ENCODE assay signal across 8 mouse cellular contexts in genomic region chr7:16728596-16729348, GRCm38 (mm10). TPM values are rescaled to one million over a fixed set of nuclear protein-coding genes. Genes with fewer than 3 reads are reported as not detected.
DNase-seq lines count a peak whose midpoint lies in the region; ATAC-seq and TF ChIP-seq lines count a peak whose summit lies in the region.

No protein-coding gene starts in this region.

- peak; percentile 87 for TF ChIP-seq CTCF in heart, adult 2 months (IDR thresholded peaks at IDR 0.05)

- intact Hi-C loops in heart, adult 2 months (cut with DNase I) = loop anchor here (1.0 to 2.0 kb wide), 2 partner anchors 28 to 98 kb away; no protein-coding TSS in a partner anchor

- no peaks in the 10 kb centered on the region for H3K36me3 ChIP-seq in heart, adult 2 months (ENCODE audit: control insufficient read depth, insufficient read depth, low read length)
- H3K36me3 ChIP-seq in liver, embryonic 13.5 days = no peaks in the 10 kb centered on the region
- no peaks in the 10 kb centered on the region for H3K36me3 ChIP-seq in stomach, embryonic 16.5 days (ENCODE audit: control insufficient read depth, insufficient read depth, low read length)

- H3K4me3 ChIP-seq in heart, adult 2 months = peak overlapping the region; percentile 30; the same call in 1 of the 2 replicates
- 0 out of 2 replicates have a peak overlapping the region, but pooled peaks have one; percentile 10 for H3K4me3 ChIP-seq in liver, embryonic 13.5 days (replicated peaks)
- H3K4me3 ChIP-seq in stomach, embryonic 16.5 days (replicated peaks; ENCODE audit: low read length) = 0 out of 2 replicates have a peak overlapping the region, but pooled peaks have one; percentile 9

- H3K9ac ChIP-seq in heart, adult 2 months (ENCODE audit: low read depth, low read length) = peak overlapping the region; percentile 61
- no peak overlapping the region for H3K9ac ChIP-seq in liver, embryonic 13.5 days
- H3K9ac ChIP-seq in stomach, embryonic 16.5 days (ENCODE audit: low read length) = 0 out of 2 replicates have a peak overlapping the region, but pooled peaks have one; percentile 42

- TF ChIP-seq EP300 in heart, adult 2 months (IDR thresholded peaks at IDR 0.05; ENCODE audit: insufficient read depth, low read depth, low read length) = peak; percentile 32; the same call in 1 of the 2 replicates

- no peaks in the 10 kb centered on the region for H3K79me2 ChIP-seq in heart, adult 2 months (replicated peaks; ENCODE audit: control insufficient read depth, insufficient read depth, low read length)

- peaks cover 10% of the 10 kb centered on the region for H3K4me1 ChIP-seq in heart, adult 2 months (ENCODE audit: control insufficient read depth, insufficient read depth, low read length)
- H3K4me1 ChIP-seq in liver, embryonic 13.5 days (replicated peaks) = peaks cover 17% of the 10 kb centered on the region
- peaks cover 7% of the 10 kb centered on the region; the same call in 1 of the 2 replicates for H3K4me1 ChIP-seq in stomach, embryonic 16.5 days (ENCODE audit: control insufficient read depth, insufficient read depth, low read length)

- H3K27me3 ChIP-seq in heart, adult 2 months (ENCODE audit: control insufficient read depth, insufficient read depth, low read length) = no peaks in the 10 kb centered on the region
- H3K27me3 ChIP-seq in liver, embryonic 13.5 days = no peaks in the 10 kb centered on the region
- H3K27me3 ChIP-seq in stomach, embryonic 16.5 days (ENCODE audit: control insufficient read depth, insufficient read depth, low read length) = no peaks in the 10 kb centered on the region

- DNase-seq in 3134 (ENCODE audit: extremely low read depth, insufficient read length, low spot score) (peak; percentile 30), WW6 (ENCODE audit: low read depth, low spot score) (peak; percentile 71)
- DNase-seq in embryo, embryonic 11.5 days (ENCODE audit: low read depth, low spot score) = peak; percentile 79
- peak; percentile 77 to 81 for DNase-seq in heart, adult 2 months
- DNase-seq in kidney, adult 18-20 months = peak; percentile 61
- peak; percentile 47 for DNase-seq in liver, embryonic 13.5 days
- peak; percentile 71 for DNase-seq in neural tube, embryonic 10.5 days (ENCODE audit: extremely low spot score, low spot score)

- 9% methylated on average over 14 of the region's 14 CpGs for WGBS in heart, adult 2 months
- WGBS in liver, embryonic 13.5 days (ENCODE audit: insufficient replicate concordance) = 17% methylated on average over 14 of the region's 14 CpGs
- WGBS in stomach, embryonic 16.5 days = 22% methylated on average over 14 of the region's 14 CpGs

- H3K4me2 ChIP-seq in liver, embryonic 13.5 days = peak overlapping the region; percentile 36; the same call in 1 of the 2 replicates
- H3K4me2 ChIP-seq in stomach, embryonic 16.5 days (ENCODE audit: low read depth, low read length) = peak overlapping the region; percentile 37; the same call in 1 of the 2 replicates

- peak overlapping the region; percentile 46 for H3K27ac ChIP-seq in heart, adult 2 months
- H3K27ac ChIP-seq in liver, embryonic 13.5 days = no peak overlapping the region
- H3K27ac ChIP-seq in stomach, embryonic 16.5 days (ENCODE audit: low read length) = no peak overlapping the region

- TF ChIP-seq POLR2A in heart, adult 2 months (IDR thresholded peaks at IDR 0.05; ENCODE audit: insufficient read depth, low read depth, low read length) = no peak

- no peak for ATAC-seq in liver, embryonic 13.5 days (ENCODE audit: low read depth)
- no peak for ATAC-seq in stomach, embryonic 16.5 days (ENCODE audit: insufficient read depth, low FRiP score)

- H3K9me3 ChIP-seq in liver, embryonic 13.5 days (replicated peaks) = no peaks in the 10 kb centered on the region
- no peaks in the 10 kb centered on the region for H3K9me3 ChIP-seq in stomach, embryonic 16.5 days (replicated peaks; ENCODE audit: control insufficient read depth, low read length)

RNA-seq across cellular contexts. Expression of gene Ceacam9, which starts 7.0 kb away (rescaled TPM):
- not detected for total RNA-seq in heart, adult 2 months (2021)
- polyA plus RNA-seq in heart, adult 2 months (2012; rRNA removed) = not detected in 2 replicates
- polyA plus RNA-seq in liver, embryonic 13.5 days (2015; fragmentation: Nextera tagmentation; extraction: Ambion mirVana) = not detected in 2 replicates
- polyA plus RNA-seq in stomach, embryonic 16.5 days (2015; fragmentation: Nextera tagmentation; extraction: Ambion mirVana) = not detected in 2 replicates

RNA-seq across cellular contexts. Expression of gene Ap2s1, which starts 9.4 kb away (rescaled TPM):
- total RNA-seq in heart, adult 2 months (2021) = 10 to 100 TPM; 69.7 to 75.3 TPM
- polyA plus RNA-seq in heart, adult 2 months (2012; rRNA removed) = 122 and 123 TPM in 2 replicates
- polyA plus RNA-seq in liver, embryonic 13.5 days (2015; fragmentation: Nextera tagmentation; extraction: Ambion mirVana) = 195 and 202 TPM in 2 replicates
- polyA plus RNA-seq in stomach, embryonic 16.5 days (2015; fragmentation: Nextera tagmentation; extraction: Ambion mirVana) = 229 and 231 TPM in 2 replicates

RNA-seq across cellular contexts. Expression of gene Slc1a5, which starts 52.4 kb away (rescaled TPM):
- total RNA-seq in heart, adult 2 months (2021) = 10 to 100 TPM; 20.9 to 26.1 TPM
- polyA plus RNA-seq in heart, adult 2 months (2012; rRNA removed) = 35.6 and 57.0 TPM in 2 replicates
- 92.3 and 93.0 TPM in 2 replicates for polyA plus RNA-seq in liver, embryonic 13.5 days (2015; fragmentation: Nextera tagmentation; extraction: Ambion mirVana)
- polyA plus RNA-seq in stomach, embryonic 16.5 days (2015; fragmentation: Nextera tagmentation; extraction: Ambion mirVana) = 43.1 and 46.6 TPM in 2 replicates

RNA-seq across cellular contexts. Expression of gene Ceacam15, which starts 53.3 kb away (rescaled TPM):
- total RNA-seq in heart, adult 2 months (2021) = not detected
- 0.14 TPM in 1 of 2 replicates, not detected in the other for polyA plus RNA-seq in heart, adult 2 months (2012; rRNA removed)
- polyA plus RNA-seq in liver, embryonic 13.5 days (2015; fragmentation: Nextera tagmentation; extraction: Ambion mirVana) = not detected in 2 replicates
- polyA plus RNA-seq in stomach, embryonic 16.5 days (2015; fragmentation: Nextera tagmentation; extraction: Ambion mirVana) = not detected in 2 replicates
